Mouse (Mus musculus) kidney, embryonic 14.5 days (tissue): ENCODE measurements around the gene Gm21985. TPM values are rescaled to one million over a fixed set of nuclear protein-coding genes. Genes with fewer than 3 reads are reported as not detected.

Source experiments
- ATAC-seq: fragments of 200-750 bp; cut with Nextera tagmentation; 2 replicates; pipeline ENCODE4 v1.8.0; 2017; ENCODE audit warnings: moderate number of reproducible peaks, mild to moderate bottlenecking, moderate TSS enrichment, moderate library complexity; ENCODE audit not compliant: low FRiP score, low TSS enrichment
- H3K27ac ChIP-seq: fragments of 300-500 bp; sonication (generic); 2 replicates; pipeline ENCODE4 v1.5.1; 2014; ENCODE audit warnings: low read depth, mild to moderate bottlenecking, low read length, moderate library complexity, mixed read lengths
- H3K27me3 ChIP-seq: fragments of 300-500 bp; sonication (generic); 2 replicates; pipeline ENCODE4 v1.6.1; 2014; ENCODE audit warnings: mild to moderate bottlenecking, low read length; ENCODE audit not compliant: control insufficient read depth, insufficient read depth
- H3K36me3 ChIP-seq: fragments of 300-500 bp; sonication (generic); 2 replicates; pipeline ENCODE4 v1.6.1; 2014; ENCODE audit warnings: low read length, mixed read lengths; ENCODE audit not compliant: control insufficient read depth, insufficient read depth
- H3K4me1 ChIP-seq: fragments of 300-500 bp; sonication (generic); 2 replicates; pipeline ENCODE4 v1.6.1; 2014; ENCODE audit warnings: low read length, mixed read lengths; ENCODE audit not compliant: control insufficient read depth, insufficient read depth
- H3K4me2 ChIP-seq: fragments of 300-500 bp; sonication (generic); replicated peaks from 2 replicates; pipeline ENCODE4 v1.6.1; 2014; ENCODE audit warnings: low read depth, mild to moderate bottlenecking, low read length
- H3K4me3 ChIP-seq: fragments of 300-500 bp; sonication (generic); 2 replicates; pipeline ENCODE4 v1.5.1; 2014; ENCODE audit warnings: mild to moderate bottlenecking, low read length
- H3K9ac ChIP-seq: fragments of 300-500 bp; sonication (generic); 2 replicates; pipeline ENCODE4 v1.6.1; 2014; ENCODE audit warnings: low read depth, mild to moderate bottlenecking, low read length, moderate library complexity
- H3K9me3 ChIP-seq: fragments of 300-500 bp; sonication (generic); 2 replicates; pipeline ENCODE4 v1.6.1; 2016; ENCODE audit warnings: low read length; ENCODE audit not compliant: control insufficient read depth
- WGBS: fragments of 180-500 bp; shearing (Covaris S2); extraction: QIAGEN DNeasy Blood & Tissue Kit; methylation state at CpG from one replicate; pipeline ENCODE4 v1.1.7; 2014; 5-methylcytosine and 5-hydroxymethylcytosine counted together
- polyA plus RNA-seq: library from polyadenylated mRNA; unstranded; fragments of >200 nt; fragmentation: Nextera tagmentation; extraction: Ambion mirVana; gene quantifications from 2 replicates; pipeline ENCODE4 v1.2.1, GENCODE M21; 2014

The Gm21985 gene
- polyA plus RNA-seq, 1 experiment from 2014 or later = not detected

- Histone ChIP-seq H3K27me3 (no peaks in the 10 kb centered on the region), H3K36me3 (peaks cover 4% of the 10 kb centered on the region; the same call in 1 of the 2 replicates), H3K27ac (peak overlapping the region; percentile 93), H3K9ac (peak overlapping the region; percentile 81), H3K9me3 (no peaks in the 10 kb centered on the region), H3K4me2 (peak overlapping the region; percentile 91), H3K4me1 (peaks cover 14% of the 10 kb centered on the region; the same call in 1 of the 2 replicates), H3K4me3 (peak overlapping the region; percentile 79)
- peak; percentile 60 for ATAC-seq
- WGBS = under 1% methylated on average over 26 of the region's 28 CpGs
These were observed 26.0 kb upstream of the Gm21985 start for GRCm38 (mm10) chr2:112239935-112240721.

DNA sequence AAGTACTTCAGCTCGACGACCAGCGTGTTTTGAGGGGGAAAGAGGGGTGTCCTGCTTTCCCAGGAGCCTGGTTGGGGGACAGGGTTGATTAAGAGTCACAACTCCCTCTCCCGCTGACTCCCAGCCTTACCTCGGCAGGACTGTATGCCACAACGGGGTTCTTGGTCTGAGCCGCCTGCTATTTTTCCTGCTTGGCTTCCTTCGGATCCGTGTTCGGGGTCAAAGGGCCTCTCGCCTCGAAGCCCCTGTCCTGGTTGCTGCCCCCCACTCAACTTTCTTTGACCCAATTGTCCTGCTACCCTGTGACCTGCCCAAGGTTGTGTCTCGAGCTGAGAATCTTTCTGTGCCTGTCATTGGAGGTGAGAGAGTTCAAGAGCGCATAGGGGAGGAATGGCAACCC is 24.3 kb upstream of the Gm21985 start:
- H3K4me2 ChIP-seq = no peak overlapping the region

GRCm38 (mm10) chr2:112245307-112245706 is 20.8 kb upstream of the Gm21985 start:
- Histone ChIP-seq H3K9ac (no peak overlapping the region), H3K27me3 (no peaks in the 10 kb centered on the region), H3K4me3 (no peak overlapping the region), H3K4me2 (no peak overlapping the region), H3K9me3 (no peaks in the 10 kb centered on the region), H3K4me1 (peaks cover 9% of the 10 kb centered on the region; the same call in 1 of the 2 replicates), H3K27ac (no peak overlapping the region), H3K36me3 (peaks cover 6% of the 10 kb centered on the region; the same call in 1 of the 2 replicates)
- WGBS = 76% methylated on average over 5 of the region's 5 CpGs
- ATAC-seq = no peak

More for the DNA sequence above, 24.3 kb upstream of the Gm21985 start:
- no peak overlapping the region for H3K27ac ChIP-seq
- no peak for ATAC-seq
- H3K9ac ChIP-seq = no peak overlapping the region
- H3K36me3 ChIP-seq = peaks cover 6% of the 10 kb centered on the region; the same call in 1 of the 2 replicates
- no peaks in the 10 kb centered on the region for H3K9me3 ChIP-seq
- peaks cover 14% of the 10 kb centered on the region; the same call in 1 of the 2 replicates for H3K4me1 ChIP-seq
- 66% methylated on average over 14 of the region's 14 CpGs for WGBS
- H3K4me3 ChIP-seq = no peak overlapping the region
- H3K27me3 ChIP-seq = no peaks in the 10 kb centered on the region

DNA sequence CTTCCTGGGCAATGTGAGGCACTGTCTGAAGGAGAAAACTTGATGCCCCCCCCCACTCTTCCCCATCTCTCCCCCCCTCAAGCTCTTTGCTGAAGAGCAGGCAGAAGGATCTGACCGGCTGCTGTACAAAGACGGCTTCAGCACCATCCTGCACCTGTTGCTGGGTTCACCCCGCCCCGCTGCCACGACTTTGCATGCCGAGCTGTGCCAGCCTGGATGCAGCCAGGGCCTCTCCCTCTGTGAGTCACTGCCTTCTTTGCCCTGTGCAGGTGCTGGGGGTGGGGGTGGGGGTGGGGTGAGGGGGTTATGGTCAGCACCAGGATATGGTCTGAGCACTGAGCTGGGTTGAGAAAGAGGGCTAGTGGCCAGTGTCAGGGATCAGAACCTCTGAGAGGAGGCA is 19.9 kb upstream of the Gm21985 start:
- no peaks in the 10 kb centered on the region for H3K27me3 ChIP-seq
- H3K27ac ChIP-seq = no peak overlapping the region
- ATAC-seq = no peak
- no peak overlapping the region for H3K9ac ChIP-seq
- H3K36me3 ChIP-seq = peaks cover 6% of the 10 kb centered on the region; the same call in 1 of the 2 replicates
- H3K9me3 ChIP-seq = no peaks in the 10 kb centered on the region
- H3K4me1 ChIP-seq = 0 out of 2 replicates have a peak, but pooled peaks cover 9% of the 10 kb centered on the region
- no peak overlapping the region for H3K4me2 ChIP-seq
- 88% methylated on average over 6 of the region's 6 CpGs for WGBS
- no peak overlapping the region for H3K4me3 ChIP-seq

GRCm38 (mm10) chr2:112247323-112247722 is 18.8 kb upstream of the Gm21985 start:
- Histone ChIP-seq H3K4me3 (no peak overlapping the region), H3K9me3 (no peaks in the 10 kb centered on the region), H3K4me2 (no peak overlapping the region), H3K27ac (no peak overlapping the region), H3K36me3 (peaks cover 6% of the 10 kb centered on the region; the same call in 1 of the 2 replicates), H3K9ac (no peak overlapping the region), H3K4me1 (0 out of 2 replicates have a peak, but pooled peaks cover 5% of the 10 kb centered on the region), H3K27me3 (no peaks in the 10 kb centered on the region)
- no peak for ATAC-seq
- WGBS = 81% methylated on average over 10 of the region's 10 CpGs

- no peak for ATAC-seq
- Histone ChIP-seq H3K36me3 (0 out of 2 replicates have a peak, but pooled peaks cover 2% of the 10 kb centered on the region), H3K27ac (no peak overlapping the region), H3K27me3 (no peaks in the 10 kb centered on the region), H3K9me3 (no peaks in the 10 kb centered on the region), H3K4me2 (no peak overlapping the region), H3K4me1 (no peaks in the 10 kb centered on the region), H3K4me3 (no peak overlapping the region), H3K9ac (no peak overlapping the region)
- WGBS = 91% methylated on average over 10 of the region's 10 CpGs
These were observed 16.2 kb upstream of the Gm21985 start for GRCm38 (mm10) chr2:112249780-112250453.

DNA sequence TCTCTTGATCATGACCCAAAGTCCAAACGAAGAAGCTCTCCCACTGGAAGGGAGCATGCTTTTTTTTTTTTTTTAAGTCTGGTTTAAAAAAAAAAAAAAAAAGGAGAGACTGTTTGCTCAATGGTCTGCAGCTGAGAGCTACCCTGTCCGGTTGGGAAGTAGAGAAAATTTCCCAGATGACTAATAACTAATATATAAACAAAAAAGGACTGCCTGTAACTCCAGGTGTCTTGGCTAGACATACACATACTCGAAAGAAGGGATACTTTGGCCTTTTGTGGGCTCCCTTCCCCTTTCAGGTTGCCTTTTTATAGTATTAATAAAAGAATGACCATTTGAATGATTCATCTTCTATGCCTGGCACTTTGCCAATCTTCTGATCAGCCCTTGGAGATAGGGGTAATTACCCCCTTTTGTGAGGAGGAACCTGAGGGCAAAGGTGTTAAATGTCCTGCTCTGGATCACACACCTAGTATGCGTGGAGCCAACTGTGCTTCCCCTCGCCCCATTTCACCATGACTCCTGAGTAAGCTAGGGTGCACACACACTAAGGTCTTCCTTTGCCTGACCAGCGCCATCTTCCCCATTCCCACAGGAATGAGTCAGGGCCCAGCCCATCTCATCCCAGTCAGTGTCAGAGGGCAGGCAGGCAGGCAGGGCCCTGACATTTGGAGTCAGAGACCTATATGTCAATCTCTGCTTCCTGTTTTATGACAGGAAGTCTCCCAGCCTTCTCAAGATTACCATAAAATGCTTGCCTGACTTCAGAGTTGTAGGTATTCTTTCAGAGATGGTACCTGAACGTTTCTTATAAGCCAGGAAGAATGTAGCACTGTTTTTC is 11.2 kb upstream of the Gm21985 start:
- 55% methylated on average over 7 of the region's 7 CpGs for WGBS
- Histone ChIP-seq H3K36me3 (no peaks in the 10 kb centered on the region), H3K27ac (no peak overlapping the region), H3K9ac (no peak overlapping the region), H3K27me3 (no peaks in the 10 kb centered on the region), H3K4me1 (no peaks in the 10 kb centered on the region), H3K4me3 (no peak overlapping the region), H3K4me2 (no peak overlapping the region), H3K9me3 (no peaks in the 10 kb centered on the region)
- no peak for ATAC-seq

GRCm38 (mm10) chr2:112259241-112259962 is 6.7 kb upstream of the Gm21985 start, which contains the start of gene Nutm1:
Gene Nutm1 (minus strand): TSS chr2:112259291.
- ATAC-seq = no peak
- Histone ChIP-seq H3K9me3 (no peaks in the 10 kb centered on the region), H3K27ac (no peak within 1 kb of the TSS), H3K36me3 (no peaks in the 10 kb centered on the region), H3K4me2 (no peak within 1 kb of the TSS), H3K27me3 (no peaks in the 10 kb centered on the region), H3K9ac (no peak within 1 kb of the TSS), H3K4me3 (no peak within 1 kb of the TSS), H3K4me1 (0 out of 2 replicates have a peak, but pooled peaks cover 3% of the 10 kb centered on the region)
- WGBS = 77% methylated on average over 10 of the region's 10 CpGs
